Mouse (Mus musculus) midbrain, embryonic 12.5 days (tissue): ENCODE measurements at regions not wholly inside any gene's neighbourhood (a gene's known extent, or its start where the extent isn't known, plus 50 kb on each side); places are given as distances from the start of the nearest gene placed in this dataset.

Experiments
- ATAC-seq: fragments of 200-750 bp; cut with Nextera tagmentation; 2 replicates; pipeline ENCODE4 v1.8.0; 2017; ENCODE audit warnings: low read depth, moderate TSS enrichment, moderate library complexity; ENCODE audit not compliant: low FRiP score
- H3K27ac ChIP-seq: fragments of 300-500 bp; sonication (generic); replicated peaks from 2 replicates; pipeline ENCODE4 v1.5.1; 2016; ENCODE audit warnings: mild to moderate bottlenecking
- H3K27me3 ChIP-seq: fragments of 300-500 bp; sonication (generic); 2 replicates; pipeline ENCODE4 v1.6.1; 2016; ENCODE audit warnings: mild to moderate bottlenecking
- H3K36me3 ChIP-seq: fragments of 300-500 bp; sonication (generic); 2 replicates; pipeline ENCODE4 v1.6.1; 2016
- H3K4me1 ChIP-seq: fragments of 300-500 bp; sonication (generic); 2 replicates; pipeline ENCODE4 v1.6.1; 2016
- H3K4me2 ChIP-seq: fragments of 300-500 bp; sonication (generic); replicated peaks from 2 replicates; pipeline ENCODE4 v1.6.1; 2016; ENCODE audit warnings: mild to moderate bottlenecking, moderate library complexity
- H3K4me3 ChIP-seq: fragments of 300-500 bp; sonication (generic); 2 replicates; pipeline ENCODE4 v1.5.1; 2016; ENCODE audit warnings: mild to moderate bottlenecking
- H3K9ac ChIP-seq: fragments of 300-500 bp; sonication (generic); replicated peaks from 2 replicates; pipeline ENCODE4 v1.6.1; 2016; ENCODE audit warnings: mild to moderate bottlenecking, moderate library complexity
- H3K9me3 ChIP-seq: fragments of 300-500 bp; sonication (generic); 2 replicates; pipeline ENCODE4 v1.6.1; 2016; ENCODE audit warnings: mild to moderate bottlenecking
- WGBS: fragments of 180-500 bp; shearing (Covaris S2); methylation state at CpG from one replicate; pipeline ENCODE4 v1.1.7; 2016; 5-methylcytosine and 5-hydroxymethylcytosine counted together

GRCm38 (mm10) chr3:149223776-149224175 lies 233.4 kb upstream of the Adgrl2 start:
- WGBS = 87% methylated on average over 5 of the region's 5 CpGs
- Histone ChIP-seq H3K4me1 (peaks cover 7% of the 10 kb centered on the region; the same call in 1 of the 2 replicates), H3K9me3 (no peaks in the 10 kb centered on the region), H3K9ac (no peak overlapping the region), H3K36me3 (no peaks in the 10 kb centered on the region), H3K27ac (no peak overlapping the region), H3K4me3 (no peak overlapping the region), H3K27me3 (peaks cover 13% of the 10 kb centered on the region; the same call in 1 of the 2 replicates), H3K4me2 (no peak overlapping the region)
- no peak for ATAC-seq

DNA sequence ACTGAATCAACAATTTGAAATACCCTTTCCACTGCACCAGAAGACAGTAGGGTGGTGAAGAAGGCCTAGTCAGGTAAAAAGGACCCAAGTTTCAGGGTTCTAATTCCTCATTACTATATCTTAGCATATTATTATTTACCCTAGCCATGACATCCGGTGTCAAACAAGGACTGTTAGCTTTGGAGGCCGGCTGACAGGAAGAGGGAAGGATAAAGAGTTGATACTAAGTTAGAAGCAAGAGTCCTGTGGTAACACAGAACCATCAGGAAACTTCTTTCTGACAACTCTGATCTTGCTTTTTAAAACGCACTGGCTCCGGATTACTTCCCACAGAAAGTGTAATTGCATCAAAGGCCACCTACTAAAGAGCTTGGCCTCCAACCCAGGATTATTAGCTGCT lies 230.6 kb upstream of the Adgrl2 start:
- WGBS = 76% methylated on average over 4 of the region's 4 CpGs
- Histone ChIP-seq H3K4me1 (peaks cover 7% of the 10 kb centered on the region; the same call in 1 of the 2 replicates), H3K4me3 (no peak overlapping the region), H3K36me3 (no peaks in the 10 kb centered on the region), H3K27me3 (peaks cover 13% of the 10 kb centered on the region; the same call in 1 of the 2 replicates), H3K9ac (no peak overlapping the region), H3K9me3 (no peaks in the 10 kb centered on the region), H3K4me2 (no peak overlapping the region), H3K27ac (no peak overlapping the region)
- no peak for ATAC-seq

- WGBS = 40% methylated on average over 8 of the region's 8 CpGs
- Histone ChIP-seq H3K27ac (no peak overlapping the region), H3K4me1 (peaks cover 7% of the 10 kb centered on the region; the same call in 1 of the 2 replicates), H3K4me2 (no peak overlapping the region), H3K36me3 (no peaks in the 10 kb centered on the region), H3K4me3 (no peak overlapping the region), H3K9me3 (no peaks in the 10 kb centered on the region), H3K9ac (no peak overlapping the region), H3K27me3 (peaks cover 13% of the 10 kb centered on the region; the same call in 1 of the 2 replicates)
- ATAC-seq = peak; percentile 56; the same call in 1 of the 2 replicates
Measured at GRCm38 (mm10) chr3:149220304-149220951, 230.1 kb upstream of the Adgrl2 start.

GRCm38 (mm10) chr3:149219381-149220303 lies 229.3 kb upstream of the Adgrl2 start:
- no peaks in the 10 kb centered on the region for H3K9me3 ChIP-seq
- no peak for ATAC-seq
- no peak overlapping the region for H3K27ac ChIP-seq
- no peaks in the 10 kb centered on the region for H3K36me3 ChIP-seq
- H3K4me1 ChIP-seq = peaks cover 7% of the 10 kb centered on the region; the same call in 1 of the 2 replicates
- H3K9ac ChIP-seq = no peak overlapping the region
- 26% methylated on average over 14 of the region's 14 CpGs for WGBS
- H3K4me3 ChIP-seq = no peak overlapping the region
- peaks cover 13% of the 10 kb centered on the region; the same call in 1 of the 2 replicates for H3K27me3 ChIP-seq
- no peak overlapping the region for H3K4me2 ChIP-seq

DNA sequence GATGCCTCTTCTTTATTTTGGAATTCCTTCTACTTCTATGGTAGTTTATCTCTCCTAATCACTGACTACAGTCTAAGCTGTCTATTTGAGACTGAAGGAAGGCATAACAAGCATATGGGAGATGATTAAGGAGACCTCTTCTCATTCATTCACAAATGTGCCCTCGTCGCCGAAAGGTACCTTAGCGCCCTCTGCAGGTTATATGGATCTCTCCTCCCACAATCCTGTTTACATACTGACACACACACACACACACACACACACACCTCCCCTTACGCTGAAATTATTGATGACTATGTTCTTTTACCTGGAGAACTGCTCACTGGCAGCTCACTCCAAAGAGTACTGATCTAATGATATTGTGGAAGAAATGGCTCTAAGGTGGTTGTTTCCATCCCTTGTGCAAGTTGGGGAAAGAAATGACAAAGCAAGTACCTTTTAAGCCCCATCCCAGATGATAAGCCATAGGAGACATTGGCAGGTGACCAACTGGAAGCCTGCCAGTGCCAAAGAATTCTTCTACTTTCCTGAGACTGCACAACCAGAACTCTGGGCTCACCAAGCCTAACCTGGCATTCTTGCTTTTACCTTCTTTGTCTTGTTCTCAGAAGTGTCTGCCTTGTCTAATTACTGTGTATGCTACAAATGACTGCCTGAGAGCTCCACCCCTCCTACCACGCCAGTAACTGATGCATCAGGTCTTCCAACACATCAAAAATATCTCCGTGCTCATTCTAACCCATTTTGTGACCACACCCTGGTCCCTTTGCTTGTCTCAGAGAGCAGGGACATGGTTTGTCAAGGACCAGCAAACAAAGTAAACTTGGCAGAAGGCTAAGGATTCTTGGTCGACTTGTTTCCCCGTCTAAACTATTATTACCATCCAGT lies 227.8 kb upstream of the Adgrl2 start:
- peaks cover 13% of the 10 kb centered on the region; the same call in 1 of the 2 replicates for H3K27me3 ChIP-seq
- ATAC-seq = no peak
- 95% methylated on average over 9 of the region's 9 CpGs for WGBS
- H3K4me2 ChIP-seq = no peak overlapping the region
- H3K27ac ChIP-seq = no peak overlapping the region
- peaks cover 7% of the 10 kb centered on the region; the same call in 1 of the 2 replicates for H3K4me1 ChIP-seq
- no peaks in the 10 kb centered on the region for H3K9me3 ChIP-seq
- H3K4me3 ChIP-seq = no peak overlapping the region
- H3K36me3 ChIP-seq = no peaks in the 10 kb centered on the region
- no peak overlapping the region for H3K9ac ChIP-seq

GRCm38 (mm10) chr3:149216759-149217400 lies 226.5 kb upstream of the Adgrl2 start:
- Histone ChIP-seq H3K27ac (no peak overlapping the region), H3K9ac (no peak overlapping the region), H3K9me3 (no peaks in the 10 kb centered on the region), H3K27me3 (peaks cover 13% of the 10 kb centered on the region; the same call in 1 of the 2 replicates), H3K4me2 (no peak overlapping the region), H3K36me3 (no peaks in the 10 kb centered on the region), H3K4me3 (no peak overlapping the region), H3K4me1 (peaks cover 7% of the 10 kb centered on the region; the same call in 1 of the 2 replicates)
- 73% methylated on average over 11 of the region's 11 CpGs for WGBS
- no peak for ATAC-seq

GRCm38 (mm10) chr3:149215691-149216090 lies 225.3 kb upstream of the Adgrl2 start:
- Histone ChIP-seq H3K27me3 (peaks cover 8% of the 10 kb centered on the region; the same call in 1 of the 2 replicates), H3K9me3 (no peaks in the 10 kb centered on the region), H3K4me3 (no peak overlapping the region), H3K4me1 (peaks cover 7% of the 10 kb centered on the region; the same call in 1 of the 2 replicates), H3K9ac (no peak overlapping the region), H3K4me2 (no peak overlapping the region), H3K36me3 (no peaks in the 10 kb centered on the region), H3K27ac (no peak overlapping the region)
- no peak for ATAC-seq
- 64% methylated on average over 2 of the region's 2 CpGs for WGBS

DNA sequence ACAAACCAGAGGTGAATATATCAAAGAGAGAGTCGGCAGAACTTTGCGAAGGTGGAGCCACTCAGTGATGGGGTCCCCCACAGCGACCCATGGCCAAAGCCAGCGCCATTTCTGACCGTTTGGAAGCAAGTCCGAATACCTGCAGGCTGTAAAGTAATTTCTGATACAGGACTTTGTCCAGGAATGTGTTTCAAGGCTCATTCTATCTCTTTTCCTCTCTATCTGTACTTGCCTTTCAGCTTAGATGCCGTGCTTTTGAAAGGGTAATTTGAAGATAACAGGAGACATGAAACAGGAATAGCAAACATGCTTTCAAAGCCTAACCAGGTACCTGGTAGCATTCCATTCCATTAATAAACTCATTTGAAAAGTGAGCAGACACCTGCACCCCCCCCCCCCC lies 221.6 kb upstream of the Adgrl2 start:
- Histone ChIP-seq H3K4me3 (no peak overlapping the region), H3K4me2 (no peak overlapping the region), H3K27ac (no peak overlapping the region), H3K27me3 (no peaks in the 10 kb centered on the region), H3K9me3 (no peaks in the 10 kb centered on the region), H3K9ac (no peak overlapping the region), H3K4me1 (no peaks in the 10 kb centered on the region), H3K36me3 (no peaks in the 10 kb centered on the region)
- ATAC-seq = no peak
- WGBS = 89% methylated on average over 7 of the region's 7 CpGs

DNA sequence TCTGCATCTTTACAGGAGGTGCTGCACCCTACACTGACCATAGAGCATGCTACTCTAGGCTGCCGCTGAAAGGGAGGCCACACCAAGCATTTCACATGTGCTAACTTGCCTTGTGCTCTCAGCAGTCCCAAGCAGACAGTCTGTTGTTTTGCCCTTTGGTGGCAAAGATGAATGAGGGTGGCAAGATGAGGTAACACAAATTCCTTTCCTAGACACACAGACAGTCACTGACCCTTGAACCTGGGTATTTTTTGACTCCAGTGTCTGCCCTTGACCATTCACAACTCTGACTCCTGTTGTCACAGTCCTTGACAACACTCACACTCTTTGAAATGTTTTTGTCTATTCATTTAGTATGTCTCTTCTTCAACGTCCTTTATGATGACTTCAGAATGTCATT lies 218.9 kb upstream of the Adgrl2 start:
- WGBS = 85% methylated on average over 2 of the region's 2 CpGs
- ATAC-seq = no peak

DNA sequence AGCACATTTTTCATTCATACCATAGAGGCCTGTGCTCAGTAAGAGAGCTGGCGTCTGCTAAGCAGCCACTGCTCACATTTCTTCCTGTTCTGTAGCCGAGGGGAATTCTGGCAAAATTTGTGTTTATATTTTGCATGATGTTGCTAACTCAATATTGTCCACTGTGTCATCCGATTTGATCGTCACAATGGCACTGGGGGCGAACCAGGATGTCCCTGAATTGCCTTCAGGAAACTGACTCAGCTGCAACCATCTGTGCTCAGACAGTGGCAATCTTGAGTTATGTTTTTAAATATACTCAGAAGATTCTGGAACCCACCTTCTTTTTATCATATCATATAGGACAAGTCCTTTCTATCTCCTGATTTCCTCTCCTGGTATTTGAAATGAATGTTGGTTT lies 213.1 kb upstream of the Adgrl2 start:
- H3K9ac ChIP-seq = no peak overlapping the region
- H3K36me3 ChIP-seq = no peaks in the 10 kb centered on the region
- no peak overlapping the region for H3K4me2 ChIP-seq
- H3K4me3 ChIP-seq = no peak overlapping the region
- ATAC-seq = no peak
- H3K4me1 ChIP-seq = no peaks in the 10 kb centered on the region
- WGBS = 80% methylated on average over 5 of the region's 5 CpGs
- H3K27ac ChIP-seq = no peak overlapping the region
- H3K27me3 ChIP-seq = no peaks in the 10 kb centered on the region
- no peaks in the 10 kb centered on the region for H3K9me3 ChIP-seq

More for the DNA sequence above, 218.9 kb upstream of the Adgrl2 start:
- no peak overlapping the region for H3K4me2 ChIP-seq
- no peak overlapping the region for H3K4me3 ChIP-seq
- no peak overlapping the region for H3K27ac ChIP-seq
- no peak overlapping the region for H3K9ac ChIP-seq
- H3K4me1 ChIP-seq = no peaks in the 10 kb centered on the region
- H3K36me3 ChIP-seq = no peaks in the 10 kb centered on the region
- no peaks in the 10 kb centered on the region for H3K27me3 ChIP-seq
- H3K9me3 ChIP-seq = no peaks in the 10 kb centered on the region
